Mouse (Mus musculus) kidney, postnatal 4 days (tissue): ENCODE results near the gene Myd88.

Experiments
- DNase-seq, 2 experiments: peaks; one replicate each; pipeline ENCODE4 v3.0.0; 2021; ENCODE audit warnings: mixed read lengths in 2 of 2

Myd88 gene

DNA sequence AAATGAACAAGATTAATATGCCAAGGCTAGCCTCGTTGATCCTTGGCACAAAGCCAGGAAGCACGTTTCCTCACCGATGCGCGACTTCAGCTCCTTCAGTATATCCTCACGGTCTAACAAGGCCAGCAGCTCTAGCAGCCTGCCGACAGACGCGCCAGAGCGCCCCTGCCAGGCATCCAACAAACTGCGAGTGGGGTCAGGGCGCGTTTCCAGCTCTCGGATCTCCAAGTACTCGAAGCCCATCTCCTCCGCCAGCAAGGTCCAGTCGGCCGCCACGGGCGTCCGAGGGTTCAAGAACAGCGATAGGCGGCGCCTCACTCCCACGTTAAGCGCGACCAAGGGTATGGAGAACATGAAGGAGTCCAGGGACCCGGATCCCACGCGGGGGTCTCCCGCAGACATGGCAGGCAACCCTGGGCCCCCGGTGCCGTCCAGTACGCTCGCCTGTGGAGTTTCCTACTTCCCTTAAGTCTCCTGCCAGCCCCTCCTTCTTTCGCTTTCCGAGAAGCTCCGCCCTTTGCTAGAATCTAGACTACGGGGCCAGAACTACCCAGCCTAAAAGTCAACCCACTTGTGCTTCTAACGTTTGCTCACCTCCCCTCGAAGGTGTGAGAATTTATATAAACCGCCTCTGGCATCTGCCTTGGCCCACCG lies 1.5 kb downstream of the Myd88 start, which contains the start of gene Acaa1a:
Acaa1a (plus strand) TSS at position 119 of the 654 bp plus-strand sequence.
- DNase-seq, result peak; percentile 75 to 86

DNA sequence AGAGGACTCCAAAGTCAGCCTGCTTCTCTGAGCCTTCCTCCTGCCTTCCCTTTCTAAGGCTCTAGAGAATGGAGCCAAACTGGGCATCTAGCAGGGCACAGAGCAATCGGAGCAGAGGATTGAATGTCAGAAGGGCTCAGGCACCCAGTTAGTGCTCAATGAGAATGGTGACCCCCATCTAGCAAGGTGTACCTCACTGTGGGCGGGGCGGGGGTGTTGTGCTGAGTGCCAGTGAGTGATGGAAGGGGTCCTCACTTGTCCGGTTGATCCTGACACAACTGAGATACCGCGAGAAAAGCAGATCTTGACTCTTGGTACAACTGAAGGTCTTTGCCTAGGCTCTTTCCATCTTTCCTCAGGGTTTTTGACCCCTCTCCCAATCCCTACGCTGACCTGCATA lies 2.1 kb downstream of the Myd88 start:
- DNase-seq, result peak in 1 of 2 experiments; percentile 26

DNA sequence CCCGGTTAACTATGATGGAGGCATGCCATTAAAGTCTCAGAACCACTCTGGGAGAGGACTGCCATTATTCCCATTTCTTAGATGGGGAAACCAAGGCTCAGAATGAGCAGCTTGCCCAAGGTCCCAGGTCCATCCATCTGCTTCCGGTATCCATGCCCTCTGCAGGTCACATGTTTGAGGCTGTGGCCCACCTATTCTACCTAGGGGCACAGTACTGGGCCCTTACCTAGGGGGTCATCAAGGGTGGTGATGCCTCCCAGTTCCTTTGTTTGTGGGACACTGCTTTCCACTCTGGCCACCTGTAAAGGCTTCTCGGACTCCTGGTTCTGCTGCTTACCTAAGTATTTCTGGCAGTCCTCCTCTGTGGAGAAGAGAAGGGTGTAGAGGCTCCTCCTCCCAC lies 2.9 kb downstream of the Myd88 start:
- no peak for DNase-seq

- peak; percentile 24 to 33 for DNase-seq
Observed at GRCm38 (mm10) chr9:119337842-119338241, 3.4 kb downstream of the Myd88 start.

DNA sequence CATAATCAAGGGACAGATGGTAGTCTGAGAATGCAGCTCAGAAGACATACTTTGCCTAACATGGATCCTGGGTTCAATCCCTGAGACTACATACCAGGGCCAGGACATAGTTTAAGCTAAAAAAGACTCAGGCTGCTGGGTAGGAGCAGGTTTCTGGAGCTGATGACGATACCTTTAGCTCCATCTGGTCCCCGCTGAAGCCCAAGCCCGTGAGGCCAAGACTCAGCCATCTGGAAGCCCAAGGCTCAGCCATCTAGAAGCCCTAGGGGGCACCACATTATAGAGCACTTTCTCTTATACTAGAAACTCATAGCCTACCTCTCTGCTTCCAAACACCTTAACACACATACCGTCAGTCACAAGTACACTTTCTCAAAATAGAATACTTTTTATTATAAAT lies 5.6 kb downstream of the Myd88 start:
- DNase-seq, result no peak

DNA sequence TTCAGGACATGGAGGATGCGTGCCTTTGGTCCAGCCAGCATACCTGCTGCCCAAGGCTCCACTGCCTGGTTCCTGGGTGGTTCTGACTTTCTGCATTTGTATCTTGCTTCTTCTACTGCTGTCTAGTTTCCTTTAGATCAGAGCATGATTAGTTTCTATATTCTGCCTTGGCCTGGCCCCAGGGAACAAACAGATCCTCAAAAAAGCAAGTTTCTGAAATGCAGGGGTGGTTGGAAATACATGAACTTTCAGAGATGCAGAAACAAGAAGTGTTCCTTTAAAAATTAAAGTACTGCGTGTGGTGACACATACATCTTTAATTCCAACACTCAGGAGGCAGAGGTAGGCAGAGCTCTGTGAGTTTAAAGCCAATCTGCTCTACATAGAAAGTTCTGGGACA lies 6.4 kb downstream of the Myd88 start:
- no peak for DNase-seq

DNA sequence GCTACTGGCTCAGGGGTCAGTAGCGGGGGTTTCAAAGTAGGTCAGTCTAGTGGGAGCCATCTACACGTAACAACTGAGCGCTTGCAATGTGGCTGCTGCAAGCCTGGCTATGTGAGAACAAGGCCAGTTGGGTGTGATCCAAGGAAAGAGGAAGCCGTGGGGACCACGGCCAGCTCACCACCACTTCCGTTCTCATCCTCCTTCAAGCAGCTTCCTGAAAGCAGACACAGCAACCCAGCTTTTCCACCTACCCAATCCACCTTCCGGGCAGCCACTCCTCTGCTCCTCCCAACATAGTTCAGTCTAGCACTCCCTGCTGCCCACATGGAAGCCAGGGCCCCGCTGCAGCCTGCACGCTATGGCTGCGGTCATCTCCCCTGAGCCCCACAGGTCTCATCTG lies 6.9 kb downstream of the Myd88 start:
- peak; percentile 59 to 74 for DNase-seq

GRCm38 (mm10) chr9:119330186-119330963 lies 10.8 kb downstream of the Myd88 start:
- no peak for DNase-seq

GRCm38 (mm10) chr9:119328488-119328887 lies 12.7 kb downstream of the Myd88 start:
- no peak for DNase-seq

GRCm38 (mm10) chr9:119324130-119324529 lies 17.1 kb downstream of the Myd88 start:
- no peak for DNase-seq

GRCm38 (mm10) chr9:119323260-119323645 lies 18.0 kb downstream of the Myd88 start:
- DNase-seq, result no peak

- peak; percentile 99 for DNase-seq
Observed at GRCm38 (mm10) chr9:119322289-119323259, 18.6 kb downstream of the Myd88 start, which contains the start of gene Oxsr1. Oxsr1 (minus strand) TSS chr9:119322427.

- DNase-seq, result no peak
Observed at GRCm38 (mm10) chr9:119321392-119322229, 19.6 kb downstream of the Myd88 start.

DNA sequence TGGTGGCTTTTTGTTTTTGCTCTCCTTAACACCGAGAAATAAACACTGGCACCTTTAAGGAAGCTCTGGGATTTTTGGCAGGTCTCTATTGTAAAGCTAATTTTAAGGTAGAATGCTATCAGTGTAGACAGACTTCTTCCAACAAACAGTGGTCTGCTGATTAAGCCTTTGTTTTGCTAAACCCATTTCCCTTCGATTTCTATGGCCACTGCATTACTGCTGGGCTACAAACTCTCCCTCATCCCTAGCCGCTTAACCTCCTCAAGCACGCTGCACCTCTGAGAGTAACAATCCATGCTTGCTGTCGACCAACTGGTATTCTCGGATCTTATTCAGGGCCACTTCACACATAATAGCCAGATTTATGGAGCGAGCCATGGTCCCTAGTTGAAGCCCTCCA lies 20.3 kb downstream of the Myd88 start:
- peak in 1 of 2 experiments; percentile 7 for DNase-seq

GRCm38 (mm10) chr9:119320446-119320845 lies 20.8 kb downstream of the Myd88 start:
- DNase-seq, result no peak

DNA sequence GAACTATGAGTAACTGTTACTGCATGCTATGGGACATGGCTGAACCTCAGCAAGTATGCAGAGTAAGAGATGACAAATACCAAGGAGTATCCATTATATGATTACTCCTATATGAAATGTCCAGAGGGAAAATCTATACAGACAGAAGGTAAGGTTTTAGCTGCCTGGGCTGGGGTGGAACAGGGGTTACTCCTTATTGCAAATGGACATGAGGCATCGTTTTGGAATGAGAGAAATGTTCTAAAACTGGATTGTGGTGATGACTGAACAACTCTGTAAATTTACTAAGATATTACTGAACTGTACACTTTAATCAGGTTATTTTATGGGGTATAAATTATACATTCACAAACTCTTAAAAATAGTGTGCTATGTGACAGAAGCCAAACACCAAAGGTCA lies 22.3 kb downstream of the Myd88 start:
- no peak for DNase-seq

DNA sequence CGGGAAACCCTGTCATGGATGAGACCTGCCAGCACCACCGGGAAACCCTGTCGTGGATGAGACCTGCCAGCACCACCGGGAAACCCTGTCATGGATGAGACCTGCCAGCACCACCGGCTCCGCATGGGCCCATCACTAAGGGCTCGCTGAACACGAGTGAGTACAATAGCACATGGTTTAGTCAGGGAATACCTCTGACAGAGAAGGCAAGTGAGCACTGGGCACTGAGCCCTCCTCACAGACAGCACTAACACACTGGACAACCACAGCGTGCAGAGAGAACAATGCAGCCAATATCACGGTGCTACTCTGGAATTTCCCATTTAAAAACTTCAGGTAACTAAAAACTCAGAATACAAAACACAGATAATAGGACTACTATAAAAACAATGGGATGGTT lies 28.1 kb downstream of the Myd88 start:
- no peak for DNase-seq

GRCm38 (mm10) chr9:119309067-119309466 lies 32.1 kb downstream of the Myd88 start:
- DNase-seq, result no peak

DNA sequence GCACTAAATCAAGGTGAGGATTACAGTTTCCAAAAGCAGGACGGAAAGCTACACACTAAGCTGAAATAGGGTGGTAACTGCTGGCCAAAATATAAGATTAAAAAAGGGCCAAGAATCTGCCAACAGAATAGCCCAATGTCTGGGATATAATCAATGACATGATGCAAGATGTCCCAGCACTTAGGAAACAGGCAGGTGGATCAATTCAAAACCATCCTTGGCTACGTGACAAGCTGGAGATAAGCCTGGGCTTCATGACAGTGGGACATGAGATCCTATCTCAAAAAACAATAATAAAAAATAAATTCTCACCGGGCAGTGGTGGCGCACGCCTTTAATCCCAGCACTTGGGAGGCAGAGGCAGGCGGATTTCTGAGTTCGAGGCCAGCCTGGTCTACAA lies 35.3 kb downstream of the Myd88 start:
- no peak for DNase-seq

DNA sequence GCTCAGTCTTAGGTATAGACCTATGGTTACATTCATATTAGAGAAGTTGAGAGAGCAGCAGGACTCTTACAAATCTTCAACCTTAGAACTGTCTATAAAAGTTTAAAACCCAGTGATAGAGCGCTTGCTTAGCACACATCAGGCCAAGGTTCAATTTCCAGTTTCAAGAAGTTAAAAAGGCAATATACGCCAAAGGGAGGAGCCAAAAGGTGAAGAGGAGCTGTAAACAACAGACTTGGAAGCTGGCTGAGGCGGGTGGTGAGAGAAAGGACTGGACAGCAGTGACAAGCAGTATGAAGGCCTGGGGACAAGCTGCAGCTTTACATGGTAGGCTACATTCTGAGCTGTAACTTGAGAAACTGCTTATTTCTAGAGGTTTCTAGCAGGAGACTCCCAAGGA lies 42.6 kb downstream of the Myd88 start:
- DNase-seq, result no peak

GRCm38 (mm10) chr9:119297696-119298095 lies 43.5 kb downstream of the Myd88 start:
- no peak for DNase-seq

GRCm38 (mm10) chr9:119290791-119291190 lies 50.4 kb downstream of the Myd88 start:
- no peak for DNase-seq
